Mouse (Mus musculus) heart, adult 9 months (tissue): ENCODE data around the gene Slc20a1.

Experiments
- DNase-seq, 2 experiments: peaks; one replicate each; pipeline ENCODE4 v3.0.0; 2022; ENCODE audit warnings: low spot score in 2 of 2

Slc20a1 gene

DNA sequence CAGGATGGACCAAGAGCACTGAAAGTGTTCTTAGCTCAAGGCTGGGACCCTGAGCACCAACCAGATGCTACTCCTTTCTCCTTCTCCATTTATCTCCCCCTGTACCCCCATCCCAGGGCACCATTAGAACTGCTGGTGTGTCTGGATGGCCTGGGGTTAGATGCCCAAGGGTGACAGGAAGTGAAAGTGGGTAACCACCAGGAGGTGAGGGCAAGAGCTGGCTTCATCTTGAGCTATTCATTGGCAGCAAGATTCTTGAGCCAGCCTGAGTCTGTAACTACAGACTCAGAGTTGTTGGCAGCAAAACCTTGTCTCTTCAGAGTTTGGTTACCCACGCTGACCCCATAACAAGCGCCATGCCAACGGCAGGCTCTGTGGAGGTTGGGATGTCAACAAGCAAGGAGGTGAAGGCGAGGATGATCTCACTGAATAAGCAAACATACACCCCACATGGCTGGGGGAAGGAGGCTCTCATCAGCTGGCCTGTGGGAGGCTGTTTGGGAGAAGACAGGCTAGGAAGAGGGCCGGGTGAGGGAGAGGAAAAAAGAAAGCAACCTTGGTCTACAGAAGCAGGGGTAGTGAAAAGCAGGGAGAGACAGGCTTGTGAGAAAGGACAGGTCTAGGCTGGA lies 12.2 kb upstream of the Slc20a1 start:
- no peak for DNase-seq

DNA sequence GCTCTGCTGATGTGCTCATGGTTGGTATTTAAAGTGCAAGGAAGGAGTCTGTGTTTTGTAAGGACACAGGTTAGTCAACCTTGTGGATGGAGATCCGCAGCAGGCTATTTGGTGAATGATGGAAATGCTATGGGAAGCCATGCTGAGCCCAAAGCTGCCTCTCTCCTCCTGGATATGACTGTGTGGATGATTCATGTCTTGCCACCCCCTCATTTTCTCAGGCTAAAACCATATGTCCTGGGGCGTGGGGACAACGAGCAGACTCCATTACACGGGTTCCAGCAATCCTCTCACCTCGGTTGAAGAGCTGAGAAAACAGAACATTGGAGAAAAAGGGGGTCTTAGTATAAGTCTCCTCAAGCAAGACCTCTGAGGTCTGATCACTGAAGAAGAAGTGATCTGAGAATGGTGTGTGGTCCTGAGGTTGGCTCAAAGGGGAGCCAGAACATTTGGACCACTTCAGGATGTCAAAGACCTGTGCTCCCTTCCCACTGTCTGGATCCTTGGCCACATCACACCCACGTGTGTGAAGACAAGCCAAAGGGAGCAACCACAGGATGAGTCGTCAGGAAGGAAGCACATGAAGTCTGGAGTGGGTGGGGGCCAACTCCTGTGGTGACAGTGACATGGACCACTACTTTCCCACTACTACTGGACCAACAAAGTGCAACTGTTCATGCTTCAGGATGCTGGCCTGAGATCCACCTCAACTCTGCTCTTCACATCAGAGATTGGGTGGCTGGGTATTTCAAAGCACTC lies 6.0 kb upstream of the Slc20a1 start:
- no peak for DNase-seq

DNA sequence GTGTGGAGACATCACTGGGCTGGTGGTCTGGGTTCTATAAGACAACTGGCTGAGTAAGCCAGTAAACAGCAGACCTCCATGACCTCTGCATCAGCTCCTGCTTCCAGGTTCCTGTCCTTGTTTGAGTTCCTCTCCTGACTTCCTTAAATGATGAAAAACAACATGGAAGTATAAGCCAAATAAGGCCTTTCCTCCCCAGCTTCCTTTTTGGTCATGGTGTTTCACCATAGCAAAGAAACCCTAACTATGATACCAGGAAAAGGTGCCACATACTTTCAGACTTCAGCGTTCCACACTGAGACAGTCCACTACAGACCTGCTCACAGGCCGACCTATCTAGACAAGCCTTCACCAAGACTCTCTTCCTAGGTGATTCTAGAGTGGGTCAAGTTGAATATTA lies 2.2 kb upstream of the Slc20a1 start:
- no peak for DNase-seq

DNA sequence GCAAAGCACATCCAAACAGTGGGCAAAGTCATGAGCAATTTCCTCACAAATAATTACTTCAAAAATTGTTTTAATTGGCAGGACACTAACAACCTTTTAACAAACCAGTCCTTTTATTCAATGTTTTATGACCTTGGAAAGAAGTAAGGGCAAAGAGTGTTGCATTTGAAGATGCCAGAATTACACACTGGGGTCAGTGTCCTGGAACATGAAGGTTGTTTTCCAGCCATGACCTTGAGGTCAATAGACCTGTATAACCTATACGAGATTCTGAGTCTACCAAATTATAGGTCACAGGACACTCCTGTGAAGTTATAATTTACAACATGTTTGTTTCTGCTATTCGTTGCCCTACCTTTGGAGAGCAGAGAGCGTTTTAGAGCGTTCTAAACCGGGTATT lies 1.4 kb upstream of the Slc20a1 start:
- DNase-seq = no peak

DNA sequence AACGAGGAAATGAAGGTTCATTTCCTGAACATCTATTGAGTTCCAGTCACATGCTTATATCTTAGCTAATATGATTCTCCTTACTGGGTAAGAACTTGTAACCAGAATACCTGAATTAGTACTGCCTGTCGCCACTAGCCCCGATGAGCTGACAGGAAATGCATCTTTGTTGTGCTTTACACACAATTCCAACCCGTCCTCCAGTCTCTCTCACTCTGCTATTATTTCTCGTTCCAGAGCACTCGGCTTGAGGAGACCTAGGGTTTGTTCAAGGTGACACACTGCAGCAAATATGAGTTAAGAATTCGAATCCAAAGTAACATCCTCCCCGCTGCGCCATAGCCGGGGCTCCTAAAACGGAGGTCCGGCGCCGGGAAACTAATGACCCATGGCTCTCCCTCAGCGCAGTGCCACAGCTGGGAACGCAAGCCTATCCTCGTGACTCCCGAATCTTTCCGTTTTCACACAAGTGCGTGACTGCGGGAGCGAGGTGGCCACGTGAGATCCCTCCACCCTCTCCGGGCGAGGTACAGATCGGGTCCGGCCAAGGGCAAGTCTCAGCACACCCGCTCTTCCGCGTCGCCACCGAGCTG lies 625 bp upstream of the Slc20a1 start:
- no peak for DNase-seq

DNA sequence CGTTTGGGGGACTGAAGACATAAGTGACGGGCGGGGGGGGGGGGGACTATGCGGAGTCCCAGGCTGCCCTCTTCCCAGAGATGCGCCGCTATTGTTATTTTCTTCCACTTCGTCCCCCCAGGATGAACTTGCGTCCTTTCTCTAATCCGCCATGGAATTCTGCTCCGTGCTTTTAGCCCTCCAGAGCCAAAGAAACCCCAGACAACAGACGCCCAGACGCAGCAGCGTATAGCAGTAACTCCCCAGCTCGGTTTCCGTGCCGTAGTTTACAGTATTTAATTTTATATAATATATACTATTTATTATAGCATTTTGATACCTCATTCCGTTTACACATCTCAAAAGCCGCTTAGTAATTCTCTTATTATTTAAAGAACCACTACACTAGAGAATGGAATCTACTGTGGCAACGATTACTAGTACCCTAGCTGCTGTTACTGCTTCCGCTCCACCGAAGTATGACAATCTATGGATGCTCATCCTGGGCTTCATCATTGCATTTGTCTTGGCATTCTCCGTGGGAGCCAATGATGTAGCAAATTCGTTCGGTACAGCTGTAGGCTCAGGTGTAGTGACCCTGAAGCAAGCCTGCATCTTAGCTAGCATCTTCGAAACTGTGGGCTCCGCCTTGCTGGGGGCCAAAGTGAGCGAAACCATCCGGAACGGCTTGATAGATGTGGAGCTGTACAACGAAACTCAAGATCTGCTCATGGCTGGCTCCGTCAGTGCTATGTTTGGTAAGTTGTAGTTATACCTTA lies 943 bp downstream of the Slc20a1 start:
- DNase-seq = no peak

DNA sequence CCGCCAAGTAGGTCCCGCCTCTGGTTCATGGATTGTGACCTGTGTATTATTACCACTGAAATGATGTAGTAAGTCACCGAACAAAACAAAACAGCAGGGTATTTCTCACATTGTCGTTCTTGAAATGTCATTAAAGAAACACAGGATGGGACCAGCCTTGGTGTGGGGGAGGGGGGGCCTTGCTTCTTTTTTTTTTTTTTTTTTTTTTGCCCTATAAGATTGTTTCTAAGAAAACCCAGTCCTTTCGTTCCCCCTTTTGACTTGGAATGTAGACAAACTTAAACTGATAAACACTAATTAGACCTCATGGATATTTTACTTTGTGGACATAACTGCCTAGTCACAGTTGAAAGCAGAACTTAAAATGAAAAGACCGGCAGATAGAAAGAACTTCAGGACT lies 6.4 kb downstream of the Slc20a1 start:
- DNase-seq = no peak

DNA sequence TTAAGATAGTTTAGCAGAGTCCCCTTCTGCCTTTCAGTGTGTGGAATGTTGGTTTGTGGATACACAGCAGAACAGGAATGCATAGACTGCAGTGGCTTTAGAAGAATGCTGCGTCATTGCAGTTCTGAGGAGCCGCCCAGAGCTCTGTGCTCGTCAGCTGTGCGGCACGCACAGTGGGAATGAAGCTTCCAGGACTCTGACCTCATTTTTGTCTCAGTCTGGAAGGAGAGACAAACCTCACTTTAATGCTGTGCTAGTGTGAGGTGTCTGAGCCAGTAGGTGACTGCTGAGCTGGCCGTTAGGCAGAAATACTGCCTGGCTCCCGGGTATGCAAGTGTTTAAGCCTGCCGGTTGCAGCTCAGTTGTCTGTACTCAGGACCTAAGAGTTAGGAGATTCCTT lies 8.3 kb downstream of the Slc20a1 start:
- DNase-seq = peak in 1 of 2 experiments; percentile 37

DNA sequence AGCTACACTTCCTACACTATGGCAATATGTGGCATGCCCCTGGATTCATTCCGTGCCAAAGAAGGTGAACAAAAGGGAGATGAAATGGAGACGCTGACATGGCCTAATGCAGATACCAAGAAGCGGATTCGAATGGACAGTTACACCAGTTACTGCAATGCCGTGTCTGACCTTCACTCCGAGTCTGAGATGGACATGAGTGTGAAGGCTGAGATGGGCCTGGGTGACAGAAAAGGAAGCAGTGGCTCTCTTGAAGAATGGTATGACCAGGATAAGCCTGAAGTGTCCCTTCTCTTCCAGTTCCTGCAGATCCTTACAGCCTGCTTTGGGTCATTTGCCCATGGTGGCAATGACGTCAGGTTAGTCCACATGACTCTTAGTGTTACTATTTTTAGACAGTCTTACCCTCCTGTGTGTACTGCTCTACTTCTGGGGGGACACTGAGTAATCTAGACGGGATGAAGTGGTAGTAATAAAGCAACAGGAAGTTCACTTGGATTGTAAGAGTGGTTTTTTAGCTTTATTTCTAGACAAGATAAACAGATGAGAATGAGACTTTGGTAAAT lies 9.7 kb downstream of the Slc20a1 start:
- DNase-seq = no peak

DNA sequence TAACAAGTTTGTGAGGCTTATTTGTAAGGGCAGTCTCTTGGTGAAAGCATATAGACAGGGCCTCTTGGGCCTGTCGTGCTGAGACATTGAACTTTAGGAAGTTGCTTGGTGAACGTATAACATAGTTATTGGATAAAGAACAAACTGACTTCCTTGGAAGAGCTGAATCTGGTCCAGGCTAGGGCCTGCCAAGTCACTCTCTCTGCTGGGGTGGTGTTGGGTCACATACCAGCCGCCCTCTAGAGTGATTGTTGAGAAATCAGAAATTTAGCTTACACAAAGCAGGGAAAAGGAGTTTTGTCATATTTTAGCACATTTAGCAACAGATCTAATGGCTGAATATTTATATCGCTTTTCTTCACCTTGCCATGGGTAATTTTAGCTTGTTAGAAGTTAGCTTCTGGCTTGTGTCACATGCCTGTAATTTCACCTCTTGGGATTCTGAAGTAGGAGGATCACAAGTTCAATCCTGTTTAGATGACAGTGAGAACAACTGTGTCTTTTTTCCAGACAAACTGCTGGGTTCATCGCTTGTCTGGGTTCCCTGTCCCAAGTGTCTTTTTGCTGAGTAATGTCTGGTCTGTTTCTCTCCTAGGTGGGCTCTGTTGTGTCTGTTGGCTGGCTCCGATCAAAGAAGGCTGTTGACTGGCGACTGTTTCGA lies 11.7 kb downstream of the Slc20a1 start:
- DNase-seq = no peak

DNA sequence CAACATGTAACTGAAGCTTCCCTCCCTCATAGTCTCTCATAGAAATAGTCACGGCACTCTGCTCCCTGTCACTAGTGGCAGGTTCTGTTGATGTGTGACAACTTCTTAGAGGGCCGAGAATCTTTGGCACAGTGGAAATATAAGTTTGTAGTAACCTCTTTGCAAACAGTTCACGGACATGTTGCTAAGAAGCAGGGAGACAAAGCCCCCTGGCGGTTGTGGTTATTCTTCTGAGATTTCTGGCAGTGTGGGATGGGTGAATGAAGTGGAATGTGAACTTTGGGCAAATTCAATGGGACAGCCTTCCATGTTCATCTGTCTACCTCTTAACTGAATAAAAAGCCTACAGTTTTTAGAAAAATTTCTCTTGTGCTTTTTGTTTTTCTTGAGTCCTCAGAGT lies 12.7 kb downstream of the Slc20a1 start:
- DNase-seq = no peak

DNA sequence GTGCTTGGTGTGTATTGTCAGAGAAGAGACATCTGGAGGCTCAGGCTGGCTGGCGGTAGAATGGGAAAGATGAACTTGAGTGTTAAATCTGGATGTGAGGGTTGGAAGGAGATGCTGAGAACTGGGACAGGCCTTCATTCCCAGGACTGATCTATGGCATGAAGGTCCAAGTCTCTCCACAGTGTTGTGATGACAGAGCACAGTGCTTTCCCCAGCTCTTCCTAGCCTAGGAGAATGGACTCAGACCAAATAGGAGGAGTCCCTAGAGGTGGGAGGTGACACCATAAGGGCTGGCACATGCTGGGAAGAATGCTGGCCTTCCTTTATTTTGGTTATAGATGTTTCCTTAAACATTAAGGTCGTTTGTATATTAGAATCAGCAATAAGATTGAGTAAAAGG lies 13.4 kb downstream of the Slc20a1 start:
- DNase-seq = no peak

DNA sequence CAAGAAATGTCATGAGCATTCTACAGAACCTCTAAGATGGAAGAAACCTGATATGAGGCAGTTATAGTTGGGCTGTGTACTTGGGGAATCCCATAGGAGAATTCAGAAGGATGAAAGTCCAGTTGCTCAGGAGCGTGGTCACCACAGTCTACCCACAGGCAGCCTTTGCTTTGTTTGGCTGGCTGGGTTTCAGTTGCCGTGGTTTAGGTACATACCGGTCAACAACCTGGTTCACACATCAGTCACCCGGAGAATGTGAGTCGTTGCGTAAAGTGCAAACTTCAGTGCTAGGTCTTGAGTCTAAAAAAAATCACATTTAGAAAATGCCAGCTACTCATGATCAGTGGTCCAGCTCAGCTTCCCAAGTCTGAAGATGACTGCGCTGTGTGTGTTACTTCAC lies 14.0 kb downstream of the Slc20a1 start:
- DNase-seq = no peak

DNA sequence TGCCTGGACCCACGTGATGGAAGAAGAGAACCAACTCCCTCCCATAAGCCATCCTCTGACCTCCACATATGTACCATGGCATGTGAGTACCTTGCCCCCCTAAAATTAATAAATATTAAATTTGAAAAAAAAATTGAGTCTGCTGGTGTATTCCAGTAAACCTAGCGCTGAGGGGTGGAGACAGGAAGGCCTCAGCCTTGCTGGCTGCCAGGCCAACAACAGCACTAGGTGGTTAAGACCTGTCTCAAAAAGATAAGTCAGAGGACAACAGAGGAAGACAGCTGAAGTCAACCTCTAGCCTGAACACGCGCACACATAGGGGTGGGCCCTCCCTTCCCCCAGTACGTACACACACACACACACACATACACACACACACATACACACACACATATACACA lies 16.2 kb downstream of the Slc20a1 start:
- DNase-seq = no peak

DNA sequence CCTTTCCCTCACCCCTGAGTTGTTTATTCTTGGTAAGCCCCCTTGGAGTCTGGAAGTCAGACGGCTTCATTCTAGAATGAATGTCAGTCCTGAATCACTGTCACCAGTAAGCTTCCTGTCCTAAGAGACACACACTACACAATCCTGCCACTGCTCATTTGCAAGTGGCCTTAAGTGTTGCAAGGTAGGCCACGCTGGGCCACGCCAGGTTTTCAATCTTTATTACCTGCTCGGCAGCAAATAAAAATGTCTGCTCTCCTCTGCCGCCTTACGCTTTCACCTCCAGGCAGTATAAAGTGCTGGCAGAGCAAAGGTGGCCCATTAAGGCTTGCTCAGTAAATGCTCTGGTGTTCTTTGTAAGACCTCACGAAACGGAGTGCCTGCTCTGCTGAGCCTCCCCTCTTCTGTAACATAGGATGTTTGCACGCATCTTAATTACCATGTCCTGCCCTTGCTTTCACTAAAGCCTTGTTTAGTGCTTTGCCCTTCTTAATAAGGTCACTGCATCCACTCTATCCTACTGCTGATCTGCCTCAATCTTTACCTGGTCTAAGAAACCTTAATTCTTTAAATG lies 19.1 kb downstream of the Slc20a1 start:
- no peak for DNase-seq

DNA sequence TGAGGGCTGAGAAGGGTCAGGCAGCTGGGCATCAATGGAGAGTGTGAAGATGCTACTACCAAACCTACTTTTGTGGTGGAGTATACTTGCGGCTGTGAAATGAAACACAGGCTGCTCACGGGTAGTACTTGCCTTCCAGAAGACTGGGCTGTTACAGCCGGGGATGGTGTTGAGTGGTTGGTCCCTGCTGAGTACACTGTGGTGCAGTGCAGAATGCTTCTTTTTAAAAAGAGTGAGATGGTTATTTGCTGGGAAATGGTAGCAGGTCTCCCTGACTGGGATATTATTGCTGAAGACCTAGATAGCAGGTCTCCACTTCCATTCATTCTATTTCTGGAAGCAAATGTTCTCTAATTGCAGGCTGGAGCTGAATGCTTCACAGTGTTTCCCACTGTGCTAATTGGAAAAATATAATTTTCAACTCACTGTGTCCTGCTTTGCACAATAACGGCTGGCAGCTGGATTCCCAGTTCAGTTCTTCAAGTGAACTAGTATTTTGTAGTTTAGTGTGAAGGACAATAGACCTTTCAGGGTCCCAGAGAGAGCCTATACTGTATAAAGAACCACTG lies 20.1 kb downstream of the Slc20a1 start:
- DNase-seq = no peak

DNA sequence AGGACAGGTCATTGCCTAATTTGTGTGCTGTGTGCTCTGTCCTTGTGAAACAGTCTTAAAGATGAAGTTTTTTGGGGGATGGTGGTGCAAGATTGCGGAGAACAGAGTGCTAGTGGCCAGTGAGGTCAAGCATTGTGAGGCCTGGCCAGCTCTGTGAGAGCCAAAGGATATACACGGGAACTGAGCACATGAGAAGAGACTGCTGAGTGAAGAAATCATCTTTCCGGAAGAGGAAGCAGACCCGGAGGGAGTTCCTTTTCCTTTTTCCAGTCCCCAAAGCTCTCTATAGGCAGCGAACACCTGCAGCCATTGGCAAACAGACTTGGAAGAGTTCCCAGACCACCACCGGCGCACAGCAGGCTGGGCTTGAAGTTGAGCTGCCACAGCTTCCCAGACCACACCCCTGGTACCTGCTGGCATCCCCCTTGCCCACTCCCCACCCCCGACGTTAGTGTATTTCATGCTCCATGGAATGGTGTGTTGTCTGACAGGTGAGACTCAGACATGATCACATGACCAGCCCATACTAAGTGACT lies 22.6 kb downstream of the Slc20a1 start:
- DNase-seq = no peak

DNA sequence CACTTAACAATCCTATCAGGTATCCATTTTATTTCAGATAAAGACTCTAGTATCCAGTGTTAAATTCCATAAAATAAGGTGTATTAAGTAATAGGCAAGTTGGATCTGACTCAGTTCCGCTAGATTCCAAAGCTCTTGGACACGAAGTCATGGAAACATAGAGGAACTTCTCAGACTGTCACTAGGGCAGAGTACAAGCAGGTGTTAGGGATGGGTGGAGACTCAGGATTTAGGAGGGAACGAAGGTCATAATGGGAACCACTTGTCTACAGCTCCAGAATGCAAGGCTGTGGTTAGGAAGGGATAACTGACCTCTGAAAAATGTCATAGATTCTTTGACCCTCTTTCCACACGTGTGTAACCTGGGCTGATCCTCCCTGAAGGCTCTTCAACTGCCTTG lies 25.6 kb downstream of the Slc20a1 start:
- DNase-seq = no peak

DNA sequence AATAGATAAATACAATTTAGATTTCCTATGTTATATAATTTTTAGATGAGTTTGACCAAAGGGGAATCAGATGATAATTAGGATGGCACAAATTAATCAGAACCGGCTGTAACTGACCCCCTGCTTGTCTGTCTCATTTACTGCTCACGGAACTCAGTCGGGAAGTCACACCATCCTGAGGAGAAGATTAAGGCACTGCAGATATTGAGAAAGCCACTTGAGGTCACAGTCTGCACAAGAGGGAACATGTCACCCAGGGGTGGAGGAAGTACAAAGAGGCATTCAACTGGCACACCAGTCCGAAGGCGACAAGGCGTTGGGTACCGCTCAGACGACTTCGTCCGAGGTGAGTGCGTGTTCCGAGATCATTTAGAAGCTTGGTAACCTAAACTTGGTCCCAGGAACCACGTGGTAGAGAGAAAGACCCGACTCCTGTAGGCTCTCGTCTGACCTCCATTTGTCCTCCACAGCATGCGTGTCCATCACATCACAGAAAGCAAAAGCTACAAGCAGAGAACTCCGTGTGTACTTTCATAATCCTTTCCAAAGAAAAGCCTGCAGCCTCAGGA lies 26.8 kb downstream of the Slc20a1 start:
- no peak for DNase-seq

DNA sequence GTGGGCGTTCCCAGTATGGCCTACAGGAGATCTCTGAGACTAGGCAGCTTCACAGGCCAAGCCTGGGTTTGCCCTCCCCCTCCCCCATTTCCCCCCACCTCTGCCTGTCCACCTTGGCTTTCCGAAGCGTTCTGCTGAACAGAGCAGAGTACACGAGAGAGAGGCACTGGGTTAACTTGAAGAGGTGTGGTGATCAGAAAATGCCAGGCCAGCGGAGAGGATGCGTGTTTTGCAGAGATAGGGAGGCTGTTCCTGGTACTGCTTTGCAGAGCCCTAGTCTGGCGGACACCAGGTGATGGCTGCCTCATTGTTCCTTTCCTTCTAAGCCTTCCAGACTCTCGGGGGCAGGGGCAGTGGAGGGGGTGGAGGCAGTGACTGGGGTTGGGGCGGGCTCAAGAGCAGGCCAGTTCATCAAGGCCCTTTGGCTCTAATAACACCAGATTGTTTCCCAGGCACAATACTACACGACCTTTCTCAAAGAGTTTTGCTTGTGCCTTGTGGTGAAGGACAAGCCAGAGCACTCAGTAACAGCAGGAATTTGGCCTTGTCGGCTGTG lies 27.8 kb downstream of the Slc20a1 start:
- no peak for DNase-seq
